Mouse (Mus musculus) myocyte (in vitro differentiated cells): ENCODE data around the gene Ago3.

Experiments used
- E2F4 ChIP-seq: IDR thresholded peaks from one replicate; pipeline ENCODE4 v1.6.1; 2011; ENCODE audit warnings: mild to moderate bottlenecking, control low read depth, moderate library complexity; ENCODE audit not compliant: insufficient read depth
- MAX ChIP-seq: IDR thresholded peaks from one replicate; pipeline ENCODE4 v1.6.1; 2011; ENCODE audit warnings: low read depth, mild to moderate bottlenecking, control low read depth
- MYOG ChIP-seq, 3 experiments: IDR thresholded peaks; one replicate each; pipeline ENCODE4 v1.6.1; 2011; ENCODE audit warnings: control low read depth in 2 of 3, low read depth in 2 of 3, mild to moderate bottlenecking in 2 of 3; ENCODE audit not compliant: insufficient read length in 2 of 3, control insufficient read depth in 1 of 3, insufficient read depth in 1 of 3
- POLR2A ChIP-seq: IDR thresholded peaks from one replicate; pipeline ENCODE4 v1.6.1; 2011; ENCODE audit warnings: low read depth, mild to moderate bottlenecking, control low read depth, moderate library complexity; ENCODE audit not compliant: insufficient read length
- REST ChIP-seq: IDR thresholded peaks from one replicate; pipeline ENCODE4 v1.6.1; 2011; ENCODE audit warnings: mild to moderate bottlenecking, control low read depth, moderate library complexity; ENCODE audit not compliant: insufficient read depth, insufficient read length
- SRF ChIP-seq: IDR thresholded peaks from one replicate; pipeline ENCODE4 v1.6.1; 2011; ENCODE audit warnings: low read depth; ENCODE audit not compliant: control insufficient read depth, insufficient read length
- TCF12 ChIP-seq: IDR thresholded peaks from one replicate; pipeline ENCODE4 v1.6.1; 2011; ENCODE audit warnings: mild to moderate bottlenecking, control low read depth; ENCODE audit not compliant: poor library complexity, insufficient read depth, severe bottlenecking
- USF1 ChIP-seq: IDR thresholded peaks from one replicate; pipeline ENCODE4 v1.6.1; 2011; ENCODE audit warnings: low read depth, mild to moderate bottlenecking, control low read depth, moderate library complexity

GRCm38 (mm10) chr4:126473031-126473430 lies 43.7 kb upstream of the Ago3 start:
- no peak for TF ChIP-seq E2F4
- peak; percentile 75 for TF ChIP-seq REST
- no peak for TF ChIP-seq USF1
- no peak for TF ChIP-seq MYOG (IDR thresholded peaks at IDR 0.05; ENCODE audit: control insufficient read depth in 1 of 3, insufficient read depth in 1 of 3, insufficient read length in 2 of 3, low read depth in 2 of 3)
- no peak for TF ChIP-seq POLR2A
- TF ChIP-seq SRF: no peak
- TF ChIP-seq MAX: no peak
- TF ChIP-seq TCF12: no peak
